Mouse (Mus musculus) layer of hippocampus, adult 11-12 months (tissue): Measurements from ENCODE around the gene Cend1.
"Not testable (repeated sequence)": the region's sequence is repeated elsewhere in the genome, so short reads cannot be mapped to it uniquely, and the experiment has no call there.

Experiments
- DNase-seq: peaks from one replicate; pipeline ENCODE4 v3.0.0; 2022; ENCODE audit warnings: low spot score

Gene Cend1

GRCm38 (mm10) chr7:141464603-141465201, 35.4 kb upstream of the Cend1 start:
- no peak for DNase-seq

- DNase-seq: no peak
Measured at GRCm38 (mm10) chr7:141463824-141464602, 34.7 kb upstream of the Cend1 start.

GRCm38 (mm10) chr7:141462333-141462821, 33.1 kb upstream of the Cend1 start:
- DNase-seq: no peak

GRCm38 (mm10) chr7:141461521-141462332, 32.4 kb upstream of the Cend1 start:
- no peak for DNase-seq

DNA sequence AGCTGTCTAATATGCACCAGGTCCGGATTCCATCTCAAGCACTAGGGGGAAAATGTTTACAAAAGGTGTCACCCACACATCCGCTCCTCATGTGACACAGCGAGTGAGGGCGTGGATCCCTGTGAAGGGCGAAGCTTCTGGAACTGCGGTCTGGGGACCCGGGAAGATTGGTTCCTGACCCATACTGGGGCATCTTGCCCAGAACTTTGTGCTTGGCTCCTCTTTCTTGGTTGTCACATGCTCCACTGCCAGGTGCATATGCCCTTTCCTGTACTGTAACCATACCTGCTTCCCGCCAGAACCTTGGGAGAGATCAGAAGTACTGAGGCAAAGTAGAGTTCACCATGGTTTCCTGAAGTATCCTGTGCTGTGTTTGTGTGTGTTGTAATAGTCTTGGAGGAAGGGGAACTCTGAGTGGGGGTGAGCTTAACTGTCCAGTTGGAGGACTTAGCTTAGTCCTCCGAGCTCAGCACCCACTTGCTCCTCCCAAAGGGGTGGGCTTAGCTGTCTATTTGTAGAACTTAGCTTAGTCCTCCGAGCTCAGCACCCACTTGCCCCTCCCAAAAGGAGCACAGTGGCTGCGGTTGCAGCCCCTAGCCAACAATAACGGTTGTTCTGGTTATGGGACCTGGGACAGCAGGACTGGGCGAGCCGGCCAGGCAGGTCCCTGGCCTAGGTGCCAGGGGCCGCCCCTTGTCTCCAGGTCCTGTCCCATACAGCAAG, 31.3 kb upstream of the Cend1 start, which contains the start of gene Cracr2b:
Cracr2b (plus strand) TSS at position 704 of the 723 bp plus-strand sequence.
- DNase-seq: no peak

GRCm38 (mm10) chr7:141460001-141460390, 30.7 kb upstream of the Cend1 start:
- DNase-seq: no peak

GRCm38 (mm10) chr7:141459301-141459711, 30.0 kb upstream of the Cend1 start:
- no peak for DNase-seq

DNA sequence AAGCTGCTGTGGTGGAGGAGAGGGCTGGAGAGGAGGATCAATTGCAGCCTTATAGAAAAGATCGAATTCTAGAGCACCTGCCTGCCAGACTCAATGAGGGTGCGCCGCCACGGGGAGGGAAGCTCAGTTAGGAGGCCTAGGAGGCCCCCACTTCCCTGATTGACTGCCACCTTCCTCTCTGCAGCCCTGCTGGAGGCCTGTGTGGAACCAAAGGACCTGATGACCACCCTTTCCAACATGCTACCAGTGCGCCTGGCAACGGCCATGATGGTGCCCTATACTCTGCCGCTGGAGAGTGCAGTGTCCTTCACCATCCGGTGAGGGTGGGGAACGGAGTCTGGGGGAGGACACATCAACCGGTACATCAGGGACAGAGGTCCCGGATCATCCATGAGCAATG, 29.4 kb upstream of the Cend1 start:
- DNase-seq: no peak

DNA sequence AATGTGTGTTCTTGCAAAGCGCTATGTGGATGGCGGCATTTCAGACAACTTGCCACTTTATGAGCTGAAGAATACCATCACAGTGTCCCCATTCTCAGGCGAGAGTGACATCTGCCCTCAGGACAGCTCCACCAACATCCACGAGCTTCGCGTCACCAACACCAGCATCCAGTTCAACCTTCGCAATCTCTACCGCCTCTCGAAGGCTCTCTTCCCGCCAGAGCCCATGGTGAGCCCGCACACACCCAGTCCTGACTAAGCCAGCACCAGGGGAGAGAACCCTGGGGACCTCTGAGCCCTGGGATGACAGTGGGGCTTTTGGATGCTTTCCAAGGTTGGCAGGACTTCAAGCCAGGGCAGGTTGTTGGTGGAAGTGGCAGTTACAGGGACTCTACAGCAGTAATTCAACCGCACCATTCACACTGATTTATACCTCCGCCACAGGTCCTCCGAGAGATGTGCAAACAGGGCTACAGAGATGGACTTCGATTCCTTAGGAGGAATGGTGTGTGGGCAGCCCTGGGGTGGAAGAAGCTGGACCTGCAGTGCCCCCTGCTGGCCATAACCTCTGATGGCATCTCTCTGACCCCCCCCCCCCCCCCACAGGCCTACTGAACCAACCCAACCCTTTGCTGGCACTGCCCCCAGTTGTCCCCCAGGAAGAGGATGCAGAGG, 28.8 kb upstream of the Cend1 start:
- DNase-seq: no peak

- no peak for DNase-seq
Measured at GRCm38 (mm10) chr7:141457236-141457635, 27.9 kb upstream of the Cend1 start.

DNA sequence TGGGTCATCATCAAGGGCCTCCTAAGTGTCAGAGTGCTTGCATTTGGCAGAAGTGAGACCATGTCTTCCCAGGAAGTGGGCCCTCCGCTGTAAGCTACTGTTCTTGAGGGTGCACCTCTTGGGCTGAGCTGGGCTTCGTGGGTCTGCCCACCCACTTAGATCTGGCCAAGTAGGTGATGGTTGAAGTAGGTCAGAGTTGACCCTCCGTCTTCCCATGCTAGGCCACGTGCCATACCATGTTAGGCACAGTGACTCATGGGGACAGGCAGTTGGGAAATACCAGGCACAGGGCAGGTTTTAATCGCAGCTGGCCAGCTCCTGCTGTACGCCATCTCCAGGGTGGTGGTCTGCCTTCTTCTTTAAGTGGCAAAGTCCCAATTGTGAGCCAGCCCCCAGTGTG, 27.4 kb upstream of the Cend1 start:
- no peak for DNase-seq

GRCm38 (mm10) chr7:141455610-141456314, 26.5 kb upstream of the Cend1 start:
- DNase-seq: peak; percentile 65

DNA sequence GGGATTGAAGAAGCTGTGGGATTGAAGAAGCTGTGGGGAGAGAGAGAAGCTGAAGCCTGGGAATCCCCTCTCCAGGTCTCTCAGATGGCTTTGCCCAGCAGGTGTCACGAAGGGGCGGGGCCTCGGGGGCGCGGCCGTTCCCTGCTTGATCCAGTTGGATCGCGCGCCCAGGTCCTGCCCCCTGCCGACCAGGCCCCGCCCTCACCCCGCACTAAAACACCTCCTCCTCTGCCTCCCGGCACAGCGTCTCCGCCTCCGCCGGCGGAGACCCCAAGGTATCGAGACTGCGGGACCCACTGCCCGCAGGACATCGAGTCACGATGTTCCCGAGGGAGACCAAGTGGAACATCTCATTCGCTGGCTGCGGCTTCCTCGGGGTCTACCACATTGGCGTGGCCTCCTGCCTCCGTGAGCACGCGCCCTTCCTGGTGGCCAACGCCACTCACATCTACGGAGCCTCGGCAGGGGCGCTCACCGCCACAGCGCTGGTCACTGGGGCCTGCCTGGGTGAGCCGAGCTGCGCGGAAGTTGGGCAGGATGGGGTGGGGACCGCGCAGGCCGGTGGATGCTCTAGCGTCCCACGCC, 25.8 kb upstream of the Cend1 start, which contains the start of gene Pnpla2:
Pnpla2 (plus strand) TSS at position 232 of the 585 bp plus-strand sequence.
- DNase-seq: peak; percentile 91

DNA sequence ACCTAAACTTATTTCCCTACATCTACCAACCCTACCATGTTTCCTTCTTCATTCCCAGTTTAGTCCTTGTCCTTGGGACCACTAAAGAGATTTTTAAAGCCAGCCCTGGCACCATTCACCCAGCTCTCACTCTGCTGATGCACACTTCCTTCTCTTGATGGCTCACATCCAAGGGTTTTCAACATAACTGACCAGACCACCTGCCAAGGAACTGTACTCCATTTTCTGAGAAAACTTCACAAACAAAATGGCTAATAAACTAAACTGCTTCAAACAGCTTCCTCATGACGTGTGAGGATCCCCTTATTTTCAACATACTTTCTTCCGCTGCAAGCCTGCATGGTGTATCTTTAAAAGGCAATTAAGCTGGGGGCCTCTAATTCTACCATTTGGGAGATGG, 24.3 kb upstream of the Cend1 start:
- DNase-seq: no peak

- no peak for DNase-seq
Measured at GRCm38 (mm10) chr7:141451928-141452327, 22.6 kb upstream of the Cend1 start.

DNA sequence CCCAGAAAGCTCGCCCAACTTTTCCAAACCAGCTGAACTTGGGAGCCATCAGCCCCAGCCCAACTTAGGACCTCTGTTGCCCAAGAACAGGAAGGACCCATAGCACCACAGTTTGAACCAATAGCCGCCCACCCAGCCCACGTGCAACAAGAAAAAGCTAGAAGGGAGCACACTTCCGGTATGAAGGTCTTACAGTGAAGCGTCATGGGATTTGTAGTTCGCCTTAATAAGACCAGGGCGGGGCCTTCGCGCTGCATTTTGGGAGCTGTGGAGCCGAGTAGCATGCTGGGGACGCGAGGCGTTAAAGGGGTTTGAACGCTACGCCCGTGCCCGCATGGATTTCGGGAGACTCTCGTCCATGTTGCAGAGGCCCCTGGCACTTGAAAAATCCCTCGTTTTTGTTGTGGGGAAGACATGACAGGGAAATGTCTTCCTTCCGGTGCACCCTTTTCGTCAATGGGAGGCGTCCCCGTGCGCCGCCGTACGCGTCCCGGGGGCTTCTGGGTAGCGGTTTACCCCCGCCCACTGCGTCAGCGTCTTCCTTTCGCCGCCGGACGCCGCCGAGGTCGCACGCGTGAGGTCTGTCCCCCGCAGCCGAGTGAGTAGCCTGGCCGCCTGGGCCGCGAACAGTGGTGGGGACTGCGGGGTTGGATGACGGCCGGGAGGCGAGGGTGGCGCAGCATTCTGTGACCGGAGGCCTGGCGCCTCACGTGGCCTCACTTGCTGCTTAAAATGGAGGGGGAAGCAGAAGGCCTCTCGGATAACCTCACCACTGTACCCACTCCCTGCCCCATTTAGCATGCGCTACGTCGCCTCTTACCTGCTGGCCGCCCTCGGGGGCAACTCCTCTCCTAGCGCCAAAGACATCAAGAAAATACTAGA, 18.1 kb upstream of the Cend1 start, which contains the start of gene Rplp2:
Rplp2 (plus strand) TSS at position 261 of the 882 bp plus-strand sequence.
- peak; percentile 94 for DNase-seq

DNA sequence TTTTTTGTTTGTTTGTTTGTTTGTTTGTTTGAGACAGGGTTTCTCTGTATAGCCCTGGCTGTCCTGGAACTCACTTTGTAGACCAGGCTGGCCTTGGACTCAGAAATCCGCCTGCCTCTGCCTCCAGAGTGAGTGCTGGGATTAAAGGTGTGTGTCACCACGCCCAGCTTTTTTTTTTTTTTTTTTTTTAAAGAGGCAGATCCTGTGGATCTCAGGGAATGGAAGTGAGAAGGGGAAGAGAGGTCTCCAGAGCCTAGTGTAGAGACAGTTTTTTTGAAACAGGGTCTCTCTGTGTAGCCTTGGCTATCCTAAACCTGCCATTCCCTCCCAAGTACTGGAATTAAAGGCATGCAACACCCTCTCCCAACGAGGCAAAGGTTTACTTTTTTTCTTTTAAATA, 17.1 kb upstream of the Cend1 start:
- not testable (repeated sequence) for DNase-seq

GRCm38 (mm10) chr7:141443828-141444237, 14.5 kb upstream of the Cend1 start, which contains the start of gene Pidd1:
TSS of gene Pidd1 (minus strand) at chr7:141444025.
- DNase-seq: no peak
